Mouse (Mus musculus) embryonic fibroblast, embryonic 13.5 days (primary cell): Measurements from ENCODE around the gene Chd5.

Source experiments
- CTCF ChIP-seq: IDR thresholded peaks from 2 replicates; pipeline ENCODE4 v1.5.1; 2011; ENCODE audit warnings: mild to moderate bottlenecking, control low read depth, low read length, moderate library complexity, borderline replicate concordance; ENCODE audit not compliant: insufficient read depth
- POLR2A ChIP-seq: IDR thresholded peaks from 2 replicates; pipeline ENCODE4 v1.6.1; 2011; ENCODE audit warnings: low read depth, mild to moderate bottlenecking, control low read depth, low read length, moderate library complexity

- TF ChIP-seq CTCF (no peak), POLR2A (no peak)
Observed at GRCm38 (mm10) chr4:152321464-152321863, 17.0 kb upstream of the Chd5 start.
